Mouse (Mus musculus) lung, embryonic 14.5 days (tissue): ENCODE measurements around the gene Slc2a5. TPM values are rescaled to one million over a fixed set of nuclear protein-coding genes. Genes with fewer than 3 reads are reported as not detected.
A peak's percentile ranks its signal among the peaks of the same experiment; 100 is the strongest.

Experiments used
- ATAC-seq: fragments of 200-750 bp; cut with Nextera tagmentation; 2 replicates; pipeline ENCODE4 v1.8.0; 2017; ENCODE audit warnings: mild to moderate bottlenecking, moderate TSS enrichment, moderate library complexity; ENCODE audit not compliant: insufficient read depth
- DNase-seq: peaks from one replicate; pipeline ENCODE4 v3.0.0-alpha.2; 2015
- H3K27ac ChIP-seq: fragments of 300-500 bp; sonication (generic); 2 replicates; pipeline ENCODE4 v1.5.1; 2014; ENCODE audit warnings: low read depth, mild to moderate bottlenecking, moderate library complexity
- H3K27me3 ChIP-seq: fragments of 300-500 bp; sonication (generic); 2 replicates; pipeline ENCODE4 v1.6.1; 2014; ENCODE audit warnings: low read length, control low read depth; ENCODE audit not compliant: insufficient read depth
- H3K36me3 ChIP-seq: fragments of 300-500 bp; sonication (generic); 2 replicates; pipeline ENCODE4 v1.6.1; 2014; ENCODE audit warnings: control low read depth; ENCODE audit not compliant: insufficient read depth
- H3K4me1 ChIP-seq: fragments of 300-500 bp; sonication (generic); 2 replicates; pipeline ENCODE4 v1.6.1; 2014; ENCODE audit warnings: antibody characterized with exemption, control low read depth; ENCODE audit not compliant: insufficient read depth
- H3K4me2 ChIP-seq: fragments of 300-500 bp; sonication (generic); 2 replicates; pipeline ENCODE4 v1.6.1; 2014; ENCODE audit warnings: mild to moderate bottlenecking
- H3K4me3 ChIP-seq: fragments of 300-500 bp; sonication (generic); 2 replicates; pipeline ENCODE4 v1.5.1; 2014; ENCODE audit warnings: low read depth, low read length
- H3K9ac ChIP-seq: fragments of 300-500 bp; sonication (generic); 2 replicates; pipeline ENCODE4 v1.6.1; 2014
- H3K9me3 ChIP-seq: fragments of 300-500 bp; sonication (generic); 2 replicates; pipeline ENCODE4 v1.6.1; 2016; ENCODE audit warnings: low read depth, low read length, control low read depth
- CTCF ChIP-seq: IDR thresholded peaks from 2 replicates; pipeline ENCODE4 v1.5.1; 2016; ENCODE audit warnings: antibody characterized with exemption, low read depth
- WGBS: fragments of 180-500 bp; shearing (Covaris S2); extraction: QIAGEN DNeasy Blood & Tissue Kit; methylation state at CpG from one replicate; pipeline ENCODE4 v1.1.7; 2014; 5-methylcytosine and 5-hydroxymethylcytosine counted together
- polyA plus RNA-seq: library from polyadenylated mRNA; unstranded; fragments of >200 nt; fragmentation: Nextera tagmentation; extraction: Ambion mirVana; gene quantifications from 2 replicates; pipeline ENCODE4 v1.2.1, GENCODE M21; 2014

Gene Slc2a5
- polyA plus RNA-seq, 1 experiment from 2014 or later = 0.70 TPM

DNA sequence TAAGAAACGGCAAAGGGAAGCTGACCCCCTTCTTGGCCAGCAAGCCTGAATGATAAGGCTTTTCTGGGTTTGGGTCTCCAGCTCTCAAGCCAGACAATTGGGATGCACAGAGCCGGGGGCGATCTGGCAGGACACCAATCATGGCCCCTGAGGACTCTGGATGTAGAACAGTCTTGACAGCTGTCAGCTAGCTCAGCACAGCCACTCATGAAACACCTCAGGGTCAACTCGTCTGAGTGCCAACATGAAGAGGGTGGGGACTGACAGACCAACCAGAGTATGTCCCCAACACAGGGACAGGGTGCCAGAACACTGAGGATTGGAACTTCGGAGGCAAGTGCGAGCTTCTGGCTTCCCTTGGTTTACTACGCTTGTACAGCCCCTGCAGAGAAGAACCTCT is 39.8 kb upstream of the Slc2a5 start:
- no peaks in the 10 kb centered on the region for H3K4me1 ChIP-seq
- no peaks in the 10 kb centered on the region for H3K36me3 ChIP-seq
- WGBS = 35% methylated on average over 7 of the region's 7 CpGs
- ATAC-seq = peak; percentile 77
- DNase-seq = peak; percentile 87
- H3K27ac ChIP-seq = peak overlapping the region; percentile 88
- no peaks in the 10 kb centered on the region for H3K27me3 ChIP-seq
- H3K4me3 ChIP-seq = no peak overlapping the region
- no peaks in the 10 kb centered on the region for H3K9me3 ChIP-seq
- no peak overlapping the region for H3K9ac ChIP-seq
- TF ChIP-seq CTCF = no peak
- no peak overlapping the region for H3K4me2 ChIP-seq

DNA sequence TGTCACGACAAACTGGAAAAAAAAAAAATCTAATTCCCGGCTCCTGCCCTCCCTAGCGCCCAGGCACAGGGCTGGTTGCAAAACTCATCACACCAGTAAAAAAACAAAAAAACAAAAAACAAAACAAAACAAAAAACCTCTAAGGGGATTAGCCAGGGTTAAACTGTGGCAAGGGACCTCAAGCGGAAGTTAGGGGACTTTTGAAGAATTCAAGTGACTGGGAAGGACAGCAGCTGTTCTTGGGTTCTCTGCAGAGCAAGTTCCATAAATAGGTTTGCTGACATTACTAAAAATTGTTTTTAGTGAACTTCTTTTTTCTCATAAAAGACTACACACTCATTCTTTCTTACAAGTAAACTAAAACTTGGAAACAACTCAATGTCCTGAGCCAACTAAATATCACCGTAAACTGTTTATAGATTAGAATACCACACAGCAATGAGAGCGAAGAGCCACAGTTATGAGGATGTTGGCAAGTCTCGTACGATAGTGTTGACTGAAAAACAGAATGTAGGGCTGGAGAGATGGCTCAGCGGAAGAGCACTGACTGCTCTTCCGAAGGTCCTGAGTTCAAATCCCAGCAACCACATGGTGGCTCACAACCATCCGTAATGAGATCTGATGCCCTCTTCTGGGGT is 38.6 kb upstream of the Slc2a5 start:
- H3K36me3 ChIP-seq = no peaks in the 10 kb centered on the region
- no peaks in the 10 kb centered on the region; the same call in 1 of the 2 replicates for H3K9me3 ChIP-seq
- H3K27me3 ChIP-seq = no peaks in the 10 kb centered on the region
- peak overlapping the region; percentile 88 for H3K27ac ChIP-seq
- WGBS = 45% methylated on average over 11 of the region's 11 CpGs
- H3K4me2 ChIP-seq = no peak overlapping the region
- ATAC-seq (peak; percentile 73), DNase-seq (peak; percentile 95)
- TF ChIP-seq CTCF = no peak
- no peak overlapping the region for H3K4me3 ChIP-seq
- no peaks in the 10 kb centered on the region for H3K4me1 ChIP-seq
- H3K9ac ChIP-seq = no peak overlapping the region

- Histone ChIP-seq H3K27ac (no peak overlapping the region), H3K9me3 (no peaks in the 10 kb centered on the region; the same call in 1 of the 2 replicates), H3K36me3 (no peaks in the 10 kb centered on the region), H3K4me2 (no peak overlapping the region), H3K27me3 (0 out of 2 replicates have a peak, but pooled peaks cover 5% of the 10 kb centered on the region), H3K4me1 (no peaks in the 10 kb centered on the region), H3K9ac (no peak overlapping the region), H3K4me3 (no peak overlapping the region)
- peak; percentile 44 for TF ChIP-seq CTCF
- DNase-seq = no peak
- no peak for ATAC-seq
- 75% methylated on average over 4 of the region's 4 CpGs for WGBS
Measured at GRCm38 (mm10) chr4:150085366-150085765, 33.7 kb upstream of the Slc2a5 start.

DNA sequence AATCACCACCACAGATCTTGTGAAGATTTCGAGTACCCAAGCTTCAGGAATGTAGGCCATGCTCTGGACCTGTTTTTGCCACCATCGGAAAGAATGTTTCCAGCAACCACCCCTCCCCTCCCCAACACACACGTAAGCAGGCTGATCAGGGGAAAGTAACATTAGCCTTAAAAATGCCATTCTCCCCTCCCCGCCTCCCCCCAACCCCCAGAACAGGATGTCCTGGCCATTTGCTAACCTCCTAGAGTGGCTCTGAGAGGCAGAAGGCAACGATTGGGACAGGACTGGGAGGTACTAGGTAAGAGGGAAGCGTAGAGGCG is 32.3 kb upstream of the Slc2a5 start:
- no peaks in the 10 kb centered on the region; the same call in 1 of the 2 replicates for H3K9me3 ChIP-seq
- peaks cover 5% of the 10 kb centered on the region; the same call in 1 of the 2 replicates for H3K27me3 ChIP-seq
- H3K4me3 ChIP-seq = peak overlapping the region; percentile 64
- ATAC-seq (no peak), DNase-seq (no peak)
- WGBS = 2% methylated on average over 7 of the region's 7 CpGs
- peak overlapping the region; percentile 99 for H3K4me2 ChIP-seq
- H3K36me3 ChIP-seq = no peaks in the 10 kb centered on the region
- TF ChIP-seq CTCF = no peak
- H3K4me1 ChIP-seq = no peaks in the 10 kb centered on the region
- peak overlapping the region; percentile 68; the same call in 1 of the 2 replicates for H3K27ac ChIP-seq
- H3K9ac ChIP-seq = peak overlapping the region; percentile 70

- H3K36me3 ChIP-seq = no peaks in the 10 kb centered on the region
- peak; percentile 97 for DNase-seq
- peak; percentile 98 for ATAC-seq
- peak within 1 kb of the TSS; percentile 70 for H3K9ac ChIP-seq
- H3K4me1 ChIP-seq = no peaks in the 10 kb centered on the region
- WGBS = 1% methylated on average over 49 of the region's 56 CpGs
- TF ChIP-seq CTCF = peak; percentile 50
- H3K4me2 ChIP-seq = peak within 1 kb of the TSS; percentile 99
- H3K9me3 ChIP-seq = no peaks in the 10 kb centered on the region; the same call in 1 of the 2 replicates
- peaks cover 5% of the 10 kb centered on the region; the same call in 1 of the 2 replicates for H3K27me3 ChIP-seq
- H3K4me3 ChIP-seq = peak within 1 kb of the TSS; percentile 64
- H3K27ac ChIP-seq = peak within 1 kb of the TSS; percentile 68; the same call in 1 of the 2 replicates
Measured at GRCm38 (mm10) chr4:150087161-150087889, 31.8 kb upstream of the Slc2a5 start, which contains the start of gene Gpr157. TSS of gene Gpr157 (plus strand) at chr4:150087365.

DNA sequence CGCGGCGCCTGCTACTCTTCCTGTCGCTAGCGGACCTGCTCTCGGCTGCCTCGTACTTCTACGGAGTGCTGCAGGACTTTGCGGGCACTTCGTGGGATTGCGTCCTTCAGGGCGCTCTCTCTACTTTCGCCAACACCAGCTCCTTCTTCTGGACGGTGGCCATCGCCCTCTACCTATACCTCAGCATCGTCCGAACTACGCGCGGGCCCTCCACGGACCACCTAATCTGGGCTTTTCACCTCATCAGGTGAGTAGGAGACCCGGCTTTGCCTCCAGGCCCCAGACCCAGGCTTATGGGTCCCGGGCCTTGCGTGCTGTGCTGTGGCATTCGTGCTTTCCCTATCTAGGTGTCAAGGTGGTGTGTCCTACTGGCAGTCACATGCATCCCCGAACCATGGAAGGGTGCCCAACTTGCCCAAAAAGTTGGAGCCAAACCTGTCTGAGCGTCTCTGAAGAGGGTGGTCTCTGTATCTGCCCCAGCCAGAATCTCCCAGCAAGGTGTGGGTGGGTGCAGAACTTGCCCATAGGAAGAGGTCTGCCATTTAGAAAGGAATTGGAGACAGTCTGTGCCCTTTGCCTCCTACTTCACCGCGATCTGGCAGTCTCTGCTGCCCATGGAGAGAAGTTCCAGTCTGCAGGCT is 31.1 kb upstream of the Slc2a5 start:
- peak overlapping the region; percentile 70 for H3K9ac ChIP-seq
- H3K27ac ChIP-seq = peak overlapping the region; percentile 68; the same call in 1 of the 2 replicates
- peak overlapping the region; percentile 99 for H3K4me2 ChIP-seq
- H3K4me3 ChIP-seq = peak overlapping the region; percentile 64
- DNase-seq (no peak), ATAC-seq (no peak)
- no peak; the same call in 1 of the 2 replicates for TF ChIP-seq CTCF
- no peaks in the 10 kb centered on the region; the same call in 1 of the 2 replicates for H3K9me3 ChIP-seq
- no peaks in the 10 kb centered on the region for H3K36me3 ChIP-seq
- 14% methylated on average over 29 of the region's 29 CpGs for WGBS
- H3K4me1 ChIP-seq = no peaks in the 10 kb centered on the region
- H3K27me3 ChIP-seq = peaks cover 5% of the 10 kb centered on the region; the same call in 1 of the 2 replicates
